Mouse (Mus musculus) stomach, embryonic 16.5 days (tissue): ENCODE data around the gene Nr6a1. TPM values are rescaled to one million over a fixed set of nuclear protein-coding genes. Genes with fewer than 3 reads are reported as not detected.
A peak's percentile ranks its signal among the peaks of the same experiment; 100 is the strongest.

Experiments
- ATAC-seq: fragments of 200-750 bp; cut with Nextera tagmentation; 2 replicates; pipeline ENCODE4 v1.8.0; 2017; ENCODE audit warnings: moderate number of reproducible peaks, moderate TSS enrichment; ENCODE audit not compliant: insufficient read depth, low FRiP score
- H3K27ac ChIP-seq: fragments of 300-500 bp; sonication (generic); 2 replicates; pipeline ENCODE4 v1.5.1; 2014; ENCODE audit warnings: low read length
- H3K27me3 ChIP-seq: fragments of 300-500 bp; sonication (generic); 2 replicates; pipeline ENCODE4 v1.6.1; 2014; ENCODE audit warnings: low read length, control low read depth, mixed read lengths; ENCODE audit not compliant: control insufficient read depth, insufficient read depth
- H3K36me3 ChIP-seq: fragments of 300-500 bp; sonication (generic); 2 replicates; pipeline ENCODE4 v1.6.1; 2014; ENCODE audit warnings: low read length; ENCODE audit not compliant: control insufficient read depth, insufficient read depth
- H3K4me1 ChIP-seq: fragments of 300-500 bp; sonication (generic); 2 replicates; pipeline ENCODE4 v1.6.1; 2014; ENCODE audit warnings: low read length, control low read depth, mixed read lengths; ENCODE audit not compliant: control insufficient read depth, insufficient read depth
- H3K4me2 ChIP-seq: fragments of 300-500 bp; sonication (generic); 2 replicates; pipeline ENCODE4 v1.6.1; 2014; ENCODE audit warnings: low read depth, low read length, mixed read lengths
- H3K4me3 ChIP-seq: fragments of 300-500 bp; sonication (generic); replicated peaks from 2 replicates; pipeline ENCODE4 v1.5.1; 2014; ENCODE audit warnings: mild to moderate bottlenecking, low read length
- H3K9ac ChIP-seq: fragments of 300-500 bp; sonication (generic); 2 replicates; pipeline ENCODE4 v1.6.1; 2014; ENCODE audit warnings: low read length
- H3K9me3 ChIP-seq: fragments of 300-500 bp; sonication (generic); replicated peaks from 2 replicates; pipeline ENCODE4 v1.6.1; 2016; ENCODE audit warnings: low read length, control low read depth; ENCODE audit not compliant: control insufficient read depth
- WGBS: fragments of 180-500 bp; shearing (Covaris S2); extraction: QIAGEN DNeasy Blood & Tissue Kit; methylation state at CpG from one replicate; pipeline ENCODE4 v1.1.7; 2014; 5-methylcytosine and 5-hydroxymethylcytosine counted together
- polyA plus RNA-seq: library from polyadenylated mRNA; unstranded; fragments of >200 nt; fragmentation: Nextera tagmentation; extraction: Ambion mirVana; gene quantifications from 2 replicates; pipeline ENCODE4 v1.2.1, GENCODE M21; 2015

Nr6a1 gene
- polyA plus RNA-seq, 1 experiment from 2014 or later: 1.8 TPM

DNA sequence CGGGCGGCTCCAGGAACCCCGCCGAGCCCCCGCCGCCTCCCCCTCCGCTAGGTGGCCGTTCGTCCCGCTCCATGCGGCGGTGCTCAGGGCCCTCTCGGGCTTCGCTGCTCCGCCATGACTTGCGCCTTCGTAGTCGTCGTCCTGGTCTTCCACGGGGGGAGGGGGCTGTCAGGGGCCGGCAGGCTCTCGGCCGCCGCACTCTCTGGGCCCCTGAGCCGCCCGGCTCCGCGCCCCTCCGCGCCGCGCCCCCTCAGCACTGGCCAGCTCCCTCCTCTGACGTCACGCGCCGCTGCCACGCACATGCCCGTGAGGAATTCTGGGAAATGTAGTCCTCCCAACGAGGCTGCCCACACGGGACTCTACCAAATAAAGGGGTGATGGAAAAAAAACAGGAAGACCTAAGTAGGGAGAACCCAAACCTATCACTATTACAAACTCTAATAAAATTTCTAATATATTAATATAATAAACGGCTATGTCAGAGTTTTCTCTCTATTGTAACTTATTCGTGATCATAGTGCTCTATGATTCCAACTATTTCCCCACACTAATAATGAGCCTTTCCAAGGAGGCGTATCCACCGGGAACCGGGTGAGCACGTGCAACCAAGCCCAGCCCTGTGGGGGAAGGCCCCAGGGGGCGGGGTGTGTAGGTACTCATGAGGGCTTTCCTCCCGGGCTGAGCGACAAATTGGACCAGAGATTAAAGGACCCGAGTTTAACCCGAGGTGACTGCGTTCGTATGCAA, 1.2 kb downstream of the Nr6a1 start:
- H3K9ac ChIP-seq: peak overlapping the region; percentile 78
- peaks cover 3% of the 10 kb centered on the region for H3K4me1 ChIP-seq
- peak overlapping the region; percentile 75 for H3K27ac ChIP-seq
- peak; percentile 95 for ATAC-seq
- peak overlapping the region; percentile 91 for H3K4me2 ChIP-seq
- no peaks in the 10 kb centered on the region for H3K27me3 ChIP-seq
- no peaks in the 10 kb centered on the region for H3K9me3 ChIP-seq
- peak overlapping the region; percentile 86 for H3K4me3 ChIP-seq
- no peaks in the 10 kb centered on the region for H3K36me3 ChIP-seq
- WGBS: under 1% methylated on average over 50 of the region's 53 CpGs

DNA sequence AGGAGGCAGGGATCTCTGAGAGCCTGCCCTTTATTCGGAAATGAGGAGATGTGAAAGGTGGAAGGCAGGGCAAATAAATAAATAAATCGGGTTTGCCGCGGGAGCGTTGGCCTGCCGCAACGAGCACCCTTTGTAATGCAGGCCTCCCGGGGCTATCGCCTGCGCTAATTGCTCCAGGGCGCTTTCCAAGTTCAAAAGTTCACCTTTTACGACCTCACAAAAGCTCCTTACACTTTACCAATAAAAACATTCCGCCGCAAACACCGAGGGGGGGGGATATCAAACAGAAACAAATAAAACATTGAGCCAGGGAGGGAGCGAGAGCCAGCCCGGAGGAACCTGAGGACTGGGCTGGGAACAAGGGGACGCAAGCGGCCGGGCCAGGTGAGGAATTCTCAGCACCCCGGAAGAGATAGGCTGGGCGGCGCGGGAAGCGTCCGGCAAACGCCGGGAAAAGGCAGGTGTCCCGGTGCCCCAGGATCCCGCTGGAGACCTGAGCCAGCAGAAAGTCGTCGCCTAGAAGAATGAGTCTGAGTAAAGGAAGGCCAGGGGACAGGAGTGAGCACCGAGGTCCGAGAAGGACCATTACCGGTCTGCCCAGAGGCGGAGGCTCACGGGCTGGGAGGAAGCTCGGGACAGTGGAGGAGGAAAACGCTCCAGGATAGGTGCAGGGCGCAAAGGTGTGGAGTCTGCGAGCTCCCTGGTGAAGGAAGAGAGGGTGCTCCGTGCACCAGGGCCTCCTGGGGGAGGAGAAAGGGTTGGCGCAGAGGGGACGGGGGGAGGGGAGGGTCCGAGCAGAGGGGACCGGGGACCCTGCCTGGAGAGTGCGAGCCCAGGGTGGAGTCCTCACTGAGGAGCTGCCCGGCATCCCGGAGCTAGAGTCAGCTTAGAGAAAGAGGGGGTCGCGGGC, 2.1 kb downstream of the Nr6a1 start:
- under 1% methylated on average over 51 of the region's 51 CpGs for WGBS
- H3K4me1 ChIP-seq: 0 out of 2 replicates have a peak, but pooled peaks cover 2% of the 10 kb centered on the region
- peak overlapping the region; percentile 91 for H3K4me2 ChIP-seq

DNA sequence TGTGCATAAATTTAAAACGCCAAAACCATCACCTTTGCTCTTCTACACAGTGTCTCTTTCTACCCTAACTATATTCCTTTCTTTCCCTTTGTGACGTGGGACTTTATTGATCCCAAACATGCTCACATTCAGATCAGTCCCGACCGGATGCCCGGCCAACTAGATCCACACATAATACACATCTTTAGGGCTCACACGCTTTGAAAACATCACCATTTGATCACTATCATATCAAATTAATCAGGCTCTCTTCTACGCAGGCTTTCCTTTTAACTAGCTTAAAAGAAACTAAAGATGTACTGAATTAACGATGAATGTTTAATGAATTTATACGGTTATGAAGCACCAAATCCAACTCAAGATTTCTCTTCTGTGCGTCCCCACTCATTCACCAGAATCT, 2.9 kb downstream of the Nr6a1 start:
- peak overlapping the region; percentile 91 for H3K4me2 ChIP-seq
- H3K27me3 ChIP-seq: no peaks in the 10 kb centered on the region
- peak overlapping the region; percentile 78; the same call in 1 of the 2 replicates for H3K9ac ChIP-seq
- peak overlapping the region; percentile 86 for H3K4me3 ChIP-seq
- H3K4me1 ChIP-seq: 0 out of 2 replicates have a peak, but pooled peaks cover 2% of the 10 kb centered on the region
- no peaks in the 10 kb centered on the region for H3K9me3 ChIP-seq
- no peak for ATAC-seq
- WGBS: 21% methylated on average over 10 of the region's 10 CpGs
- no peaks in the 10 kb centered on the region for H3K36me3 ChIP-seq
- no peak overlapping the region for H3K27ac ChIP-seq

More for the DNA sequence above, 2.1 kb downstream of the Nr6a1 start:
- Histone ChIP-seq H3K36me3 (no peaks in the 10 kb centered on the region), H3K4me3 (peak overlapping the region; percentile 86), H3K9me3 (no peaks in the 10 kb centered on the region), H3K27ac (peak overlapping the region; percentile 75), H3K27me3 (no peaks in the 10 kb centered on the region), H3K9ac (peak overlapping the region; percentile 78)
- peak; percentile 34 for ATAC-seq

DNA sequence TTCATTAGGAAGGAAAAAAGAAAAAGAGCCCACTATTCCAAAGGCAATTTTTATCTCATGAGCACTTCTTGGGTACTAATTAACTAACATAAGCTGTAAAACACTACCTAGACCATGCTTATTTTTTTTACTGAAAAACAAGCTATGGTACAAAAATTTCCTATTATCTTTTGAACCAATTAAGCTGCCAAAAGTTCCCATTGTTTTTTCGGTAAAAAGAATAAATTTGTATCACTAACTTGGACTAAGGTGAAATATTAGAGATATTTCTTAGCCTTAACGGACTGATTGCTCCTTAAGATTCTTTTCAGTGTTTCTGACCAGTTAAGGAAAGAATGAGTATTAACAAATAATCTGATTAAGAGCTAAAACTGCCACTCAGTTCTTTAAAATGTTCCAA, 3.6 kb downstream of the Nr6a1 start:
- 59% methylated on average over 2 of the region's 2 CpGs for WGBS
- Histone ChIP-seq H3K4me2 (no peak overlapping the region), H3K9me3 (no peaks in the 10 kb centered on the region), H3K27me3 (no peaks in the 10 kb centered on the region), H3K4me1 (0 out of 2 replicates have a peak, but pooled peaks cover 2% of the 10 kb centered on the region), H3K36me3 (no peaks in the 10 kb centered on the region), H3K9ac (no peak overlapping the region), H3K4me3 (no peak overlapping the region), H3K27ac (no peak overlapping the region)
- no peak for ATAC-seq

DNA sequence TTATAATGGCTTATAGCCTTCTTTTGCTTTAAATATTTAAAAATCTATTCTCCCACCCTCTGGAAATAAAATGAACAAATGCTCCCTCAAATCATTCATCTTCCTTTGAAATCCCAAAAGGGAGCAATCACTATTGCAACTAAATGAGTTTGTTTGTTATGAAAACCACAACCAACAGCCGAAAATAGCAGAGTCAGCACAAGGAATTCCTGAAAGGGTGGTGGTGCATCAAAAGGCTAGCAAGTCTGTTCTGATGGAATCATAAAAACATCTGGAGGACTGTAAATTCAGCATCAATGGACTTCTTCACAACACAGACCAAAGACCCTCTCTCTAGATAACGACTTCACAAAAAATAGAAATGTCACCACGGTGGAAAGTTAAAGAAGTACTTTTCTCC, 4.0 kb downstream of the Nr6a1 start:
- whole genome bisulfite sequencing: 50% methylated on average over 3 of the region's 3 CpGs
- Histone ChIP-seq H3K4me1 (0 out of 2 replicates have a peak, but pooled peaks cover 2% of the 10 kb centered on the region), H3K9ac (no peak overlapping the region), H3K27me3 (no peaks in the 10 kb centered on the region), H3K4me2 (no peak overlapping the region), H3K27ac (no peak overlapping the region), H3K9me3 (no peaks in the 10 kb centered on the region), H3K36me3 (no peaks in the 10 kb centered on the region), H3K4me3 (no peak overlapping the region)
- ATAC-seq: no peak

DNA sequence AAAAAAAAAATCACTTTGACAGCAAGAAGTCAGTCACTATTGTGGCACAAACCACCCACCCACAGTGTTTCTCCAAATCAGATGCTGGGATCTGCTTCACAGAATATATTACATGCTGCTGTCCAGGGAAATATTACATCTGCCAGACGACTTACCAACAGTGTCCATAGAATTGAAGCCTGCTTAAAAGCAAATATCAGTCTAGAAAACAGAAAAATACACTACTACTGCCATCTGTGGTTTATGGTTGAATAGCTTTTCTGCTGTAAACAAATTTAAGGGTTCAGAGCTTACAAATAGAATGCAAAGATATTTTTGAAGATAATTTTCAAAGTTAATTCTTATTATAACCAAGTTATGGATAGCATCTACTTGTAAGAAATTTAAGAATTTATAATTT, 6.1 kb downstream of the Nr6a1 start:
- Histone ChIP-seq H3K4me3 (no peak overlapping the region), H3K9ac (no peak overlapping the region), H3K9me3 (no peaks in the 10 kb centered on the region), H3K27me3 (no peaks in the 10 kb centered on the region), H3K27ac (no peak overlapping the region), H3K4me2 (no peak overlapping the region), H3K4me1 (0 out of 2 replicates have a peak, but pooled peaks cover 2% of the 10 kb centered on the region), H3K36me3 (no peaks in the 10 kb centered on the region)
- WGBS: 27% methylated on average over 1 of the region's 1 CpGs
- ATAC-seq: no peak

DNA sequence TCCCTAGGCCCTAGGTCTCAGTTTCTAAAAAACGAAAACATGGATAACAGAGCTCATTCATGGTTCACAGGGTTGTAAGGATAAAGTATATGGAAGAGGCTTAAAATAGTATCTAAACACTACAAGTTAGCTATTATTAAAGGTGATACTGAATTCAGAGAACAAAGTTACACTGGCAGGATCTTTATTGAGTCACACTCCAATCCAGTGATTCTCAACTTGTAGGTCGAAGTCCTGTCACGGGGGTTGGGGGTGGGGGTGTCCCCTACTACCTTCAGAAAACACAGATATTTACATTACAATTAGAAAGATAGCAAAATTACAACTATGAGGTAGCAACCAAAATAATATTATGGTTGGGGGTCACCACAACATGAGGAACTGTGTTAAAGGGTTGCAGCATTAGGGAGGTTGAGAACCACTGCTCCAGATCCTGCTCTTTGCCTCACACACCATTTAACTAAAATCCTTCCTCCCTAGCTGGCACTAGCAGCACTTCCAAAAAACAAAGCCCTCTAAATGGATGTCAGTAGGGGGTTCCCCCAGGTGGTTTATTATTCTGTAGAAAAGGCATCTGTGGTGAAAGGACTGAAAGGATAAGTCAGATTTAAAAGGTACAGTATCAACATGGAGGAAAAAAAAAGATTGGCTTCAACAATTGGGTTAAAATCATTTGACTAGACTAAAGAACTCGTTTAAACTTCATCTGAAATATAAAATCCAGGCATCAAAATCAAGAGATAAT, 10.4 kb downstream of the Nr6a1 start:
- no peak for ATAC-seq
- H3K4me1 ChIP-seq: no peaks in the 10 kb centered on the region
- H3K36me3 ChIP-seq: no peaks in the 10 kb centered on the region
- no peaks in the 10 kb centered on the region for H3K9me3 ChIP-seq
- H3K4me3 ChIP-seq: no peak overlapping the region
- 49% methylated on average over 4 of the region's 4 CpGs for WGBS
- H3K27ac ChIP-seq: no peak overlapping the region
- no peak overlapping the region for H3K9ac ChIP-seq
- H3K4me2 ChIP-seq: no peak overlapping the region
- H3K27me3 ChIP-seq: no peaks in the 10 kb centered on the region

DNA sequence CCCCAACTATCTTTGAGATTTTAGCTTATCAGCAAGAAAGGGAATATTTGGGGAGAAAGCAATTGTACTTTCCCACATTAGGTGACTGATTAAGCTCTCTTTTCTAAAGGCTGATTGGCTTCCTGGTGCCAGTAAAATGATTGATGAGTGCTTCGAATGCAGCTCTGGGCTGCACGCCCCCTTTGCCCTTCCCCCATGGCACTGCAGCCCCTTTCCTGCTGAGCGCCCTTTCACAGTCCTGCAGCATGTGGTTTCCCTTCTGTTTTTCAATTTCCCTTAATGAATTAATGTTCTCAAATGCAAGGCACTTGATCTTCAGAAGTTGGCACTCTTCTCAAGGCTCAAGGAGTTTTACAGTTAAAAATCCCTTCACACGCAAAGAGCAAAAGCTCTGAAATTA, 12.5 kb downstream of the Nr6a1 start:
- Histone ChIP-seq H3K36me3 (no peaks in the 10 kb centered on the region), H3K4me3 (no peak overlapping the region), H3K4me1 (no peaks in the 10 kb centered on the region), H3K9me3 (no peaks in the 10 kb centered on the region), H3K27ac (no peak overlapping the region), H3K9ac (no peak overlapping the region), H3K27me3 (no peaks in the 10 kb centered on the region), H3K4me2 (no peak overlapping the region)
- no peak for ATAC-seq
- WGBS: 31% methylated on average over 4 of the region's 4 CpGs
